Mouse (Mus musculus) CD4-positive, CD25-positive, alpha-beta regulatory T cell, adult 4 months (primary cell): ENCODE results near the gene Csnk1e. TPM values are rescaled to one million over a fixed set of nuclear protein-coding genes. Genes with fewer than 3 reads are reported as not detected.
A peak's percentile ranks its signal among the peaks of the same experiment; 100 is the strongest.

Experiments used
- ATAC-seq: one replicate; pipeline ENCODE4 v1.8.0; 2017
- polyA plus RNA-seq, 2 experiments: library from polyadenylated mRNA; unstranded; fragments of 100-300 nt; shearing (Covaris generic); gene quantifications; one replicate each; pipeline ENCODE4 v1.2.1; 2017

The Csnk1e gene
- polyA plus RNA-seq, 2 experiments from 2014 or later: 3.1 to 6.2 TPM

DNA sequence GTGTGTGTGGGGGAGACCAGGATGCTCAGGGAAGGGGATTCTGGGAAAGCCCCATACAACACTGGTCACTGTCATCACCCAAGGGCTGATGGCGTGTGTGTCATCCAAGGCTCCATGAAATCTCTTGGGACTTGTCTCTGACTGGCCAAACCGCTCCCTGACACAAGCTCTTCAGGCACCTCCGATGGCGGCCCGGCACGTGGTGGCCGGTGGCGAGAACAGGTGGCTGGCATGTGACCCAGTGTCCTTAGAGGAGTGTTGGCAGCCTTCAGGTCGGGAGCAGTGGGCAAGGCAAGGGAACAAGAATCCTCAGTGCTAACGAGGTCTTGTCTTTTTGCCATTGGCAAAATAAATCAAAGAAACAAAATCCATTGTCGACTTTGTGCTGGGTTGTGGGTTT, 36.7 kb downstream of the Csnk1e start:
- no peak for ATAC-seq

DNA sequence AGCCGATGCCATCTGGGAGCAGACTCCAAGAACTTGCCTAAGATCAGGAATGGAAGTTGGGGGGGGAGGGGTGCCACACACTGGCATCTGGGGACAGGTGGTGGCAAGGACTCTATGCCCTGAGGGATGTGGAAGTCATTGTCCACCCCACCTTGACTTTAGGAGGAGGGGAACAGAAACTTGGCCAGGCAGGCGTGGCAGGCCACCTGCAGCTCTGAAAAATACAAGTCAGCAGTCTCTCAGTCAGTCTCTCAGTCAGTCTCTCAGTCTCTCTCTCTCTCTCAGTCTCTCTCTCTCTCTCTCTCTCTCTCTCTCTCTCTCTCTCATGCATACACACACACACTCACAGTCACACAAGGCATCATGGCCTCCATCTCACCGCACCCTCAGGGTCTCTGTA, 37.1 kb downstream of the Csnk1e start:
- ATAC-seq: no peak

DNA sequence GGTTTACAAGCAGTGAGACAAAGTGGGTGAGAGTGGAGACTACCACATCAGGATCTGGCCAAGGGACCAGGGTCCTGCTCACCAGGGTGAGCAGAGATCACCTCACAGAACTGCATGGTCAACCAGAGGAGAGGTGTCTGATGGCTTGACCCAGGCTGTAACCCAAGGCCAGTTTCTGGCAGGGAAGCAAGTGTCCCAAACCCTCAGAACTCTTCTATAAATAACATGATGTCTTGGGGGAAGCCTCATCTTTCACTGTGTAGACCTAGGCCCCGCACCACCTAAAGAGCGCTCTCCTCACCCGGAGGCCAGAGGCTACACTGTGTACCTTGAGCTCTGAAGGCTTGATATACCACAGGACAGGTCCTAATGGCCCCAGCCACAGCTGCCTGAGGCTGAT, 38.0 kb downstream of the Csnk1e start:
- ATAC-seq: no peak

DNA sequence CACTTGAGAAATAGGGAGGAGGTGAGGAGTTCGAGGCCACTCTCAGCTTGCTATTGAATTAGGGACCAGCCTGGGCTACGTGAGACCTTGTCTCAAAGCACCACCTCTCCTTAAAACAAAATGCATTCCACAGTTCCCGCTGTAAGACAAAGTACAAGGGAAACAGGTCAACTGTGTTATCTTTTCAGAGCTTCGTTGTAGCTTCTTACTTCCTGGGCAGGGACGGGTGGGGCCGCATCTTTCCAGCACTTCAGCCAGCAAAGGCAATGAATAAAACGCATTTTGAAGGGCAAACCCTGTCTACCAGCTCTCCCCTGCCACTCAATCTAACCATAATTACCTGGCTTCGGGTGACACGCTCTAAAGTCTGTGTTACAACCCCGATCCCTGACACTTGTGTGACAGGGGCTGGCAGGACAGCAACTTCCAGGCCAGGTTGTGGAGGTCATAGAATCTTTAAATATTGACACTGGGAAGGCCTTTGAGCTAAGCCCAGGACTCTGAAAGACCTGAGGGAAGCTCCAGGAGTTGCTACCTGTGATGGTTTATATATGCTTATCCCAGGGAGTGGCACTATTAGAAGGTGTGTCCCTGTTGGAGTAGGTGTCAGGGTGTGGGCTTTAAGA, 38.8 kb downstream of the Csnk1e start:
- no peak for ATAC-seq

DNA sequence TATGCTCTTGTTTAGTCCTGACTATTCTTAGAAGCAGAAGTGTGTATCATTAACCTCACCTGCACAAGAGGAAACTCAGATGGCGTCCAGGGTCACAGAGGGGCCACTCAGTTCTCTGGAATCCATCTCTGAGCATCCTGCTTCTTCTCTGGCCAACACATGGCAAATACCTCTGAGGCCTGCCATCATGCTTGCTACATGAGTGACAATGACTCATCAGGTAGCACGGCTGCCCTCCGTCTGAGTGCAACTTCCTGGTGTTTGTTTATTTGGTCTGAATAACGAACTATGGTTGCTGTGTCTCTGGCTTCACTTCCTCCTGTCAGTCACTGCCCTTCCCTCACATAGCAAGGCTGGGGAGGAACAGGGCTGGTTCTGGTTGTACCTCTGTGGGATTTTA, 40.9 kb downstream of the Csnk1e start:
- ATAC-seq: peak; percentile 51

DNA sequence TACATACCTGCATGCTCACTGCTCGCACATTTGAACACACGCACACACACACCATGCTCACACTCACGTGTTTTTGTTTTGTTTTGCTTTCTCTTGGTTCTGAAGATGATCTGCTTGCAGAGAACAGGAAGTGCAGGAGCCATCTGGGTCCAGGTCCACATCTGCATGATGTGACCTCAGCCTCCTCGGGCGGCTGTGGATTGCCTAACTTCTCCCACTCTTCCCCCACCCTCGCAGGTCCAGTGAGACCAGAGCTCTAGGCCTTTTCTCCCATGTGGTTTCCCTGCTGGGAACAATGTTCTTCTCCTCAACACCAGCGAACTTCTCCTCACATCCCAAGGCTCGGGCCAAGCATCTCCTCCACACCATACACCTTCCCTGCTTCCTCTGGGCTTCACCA, 41.6 kb downstream of the Csnk1e start:
- ATAC-seq: no peak

DNA sequence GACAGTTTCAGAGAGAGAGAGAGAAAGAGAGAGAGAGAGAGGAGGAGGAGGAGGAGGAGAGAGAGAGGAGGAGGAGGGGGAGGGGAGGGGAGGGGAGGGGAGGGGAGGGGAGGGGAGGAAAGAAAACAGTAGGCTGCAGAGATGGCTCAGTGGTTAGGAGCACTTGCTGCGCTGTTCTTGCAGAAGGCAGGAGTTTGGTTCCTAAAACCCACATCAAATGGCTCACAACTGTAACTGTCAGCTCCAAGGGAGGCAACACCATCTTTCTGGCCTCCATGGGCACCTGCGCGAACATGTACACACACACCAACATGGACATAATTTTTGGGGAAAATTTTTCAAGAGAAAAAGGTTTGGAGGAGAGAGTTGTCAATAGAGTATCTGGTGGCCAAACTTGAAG, 42.2 kb downstream of the Csnk1e start:
- no peak for ATAC-seq

DNA sequence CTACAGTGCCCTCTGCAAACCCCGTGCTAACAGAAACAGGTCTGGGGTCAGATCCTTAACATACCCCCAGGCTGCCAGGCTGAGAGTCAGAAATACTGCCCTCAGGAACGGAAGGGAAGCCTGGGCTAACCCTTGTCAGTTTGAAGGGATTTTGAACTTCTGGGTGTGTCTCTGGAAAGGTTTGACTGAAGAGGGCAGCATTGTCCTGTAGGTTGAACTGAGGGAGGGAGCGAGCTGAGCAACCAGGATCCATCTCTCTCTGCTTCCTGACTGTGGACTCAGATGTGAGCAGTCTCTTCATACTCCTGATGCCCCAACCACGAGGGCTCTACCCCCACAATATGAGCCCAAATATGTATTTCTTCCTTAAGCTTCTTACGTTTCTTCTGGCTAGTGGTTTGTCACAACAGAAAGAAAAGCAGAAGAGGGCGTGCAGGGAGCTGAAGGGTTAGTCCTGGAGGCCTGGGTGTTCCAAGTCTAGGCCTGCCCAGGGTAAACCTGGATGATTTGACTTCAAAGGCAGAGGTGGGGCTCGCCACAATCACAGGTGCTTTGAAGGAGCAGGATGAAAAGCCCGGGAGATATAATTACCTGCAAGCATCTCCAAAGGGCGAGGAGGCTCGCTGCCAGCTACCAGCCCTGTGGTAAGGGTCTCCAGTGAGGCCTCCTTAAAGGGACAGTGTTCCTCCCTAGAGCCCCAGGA, 43.9 kb downstream of the Csnk1e start:
- no peak for ATAC-seq

DNA sequence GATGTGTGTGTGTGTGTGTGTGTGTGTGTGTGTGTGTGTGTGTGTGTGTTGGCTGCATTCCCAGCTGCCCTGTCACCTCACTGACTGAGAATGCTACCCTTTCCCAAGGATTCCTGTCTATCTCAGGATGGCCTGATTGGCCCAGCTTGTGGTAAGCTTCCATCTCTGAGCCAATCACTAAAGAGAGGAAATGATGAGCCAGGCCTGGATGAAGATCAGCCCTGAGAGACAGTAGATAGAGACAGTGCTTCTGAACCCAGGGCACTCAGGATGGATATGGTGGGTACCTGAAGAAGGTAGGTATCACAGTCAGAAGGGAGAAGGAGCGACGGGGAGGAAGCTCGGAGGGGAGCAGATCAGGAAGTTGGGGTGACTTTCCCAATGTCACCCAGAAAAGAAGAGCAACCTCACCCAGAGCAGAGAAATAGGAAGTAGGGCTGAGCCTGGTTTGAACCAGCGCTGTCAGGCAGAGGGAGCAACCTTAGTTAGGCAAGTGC, 46.2 kb downstream of the Csnk1e start:
- ATAC-seq: no peak

DNA sequence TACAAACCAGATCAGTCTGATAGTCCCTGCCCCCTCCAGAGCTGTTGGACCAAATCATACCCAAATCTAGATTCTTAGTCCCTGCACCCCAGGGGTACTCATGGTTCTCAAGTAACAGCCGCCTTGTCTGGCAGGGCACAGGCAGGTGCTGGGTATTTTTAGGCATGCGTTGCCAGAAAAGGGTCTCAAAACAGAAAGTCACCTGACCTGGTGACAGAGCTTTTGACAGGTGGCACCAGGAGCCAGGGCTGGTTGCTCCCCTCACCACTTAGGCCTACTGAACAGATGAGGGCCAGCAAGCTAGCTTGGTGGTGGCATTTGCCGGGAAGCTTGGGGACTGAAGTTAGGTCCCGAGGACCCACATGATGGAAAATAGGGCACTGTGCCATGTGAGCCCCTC, 48.8 kb downstream of the Csnk1e start:
- no peak for ATAC-seq

DNA sequence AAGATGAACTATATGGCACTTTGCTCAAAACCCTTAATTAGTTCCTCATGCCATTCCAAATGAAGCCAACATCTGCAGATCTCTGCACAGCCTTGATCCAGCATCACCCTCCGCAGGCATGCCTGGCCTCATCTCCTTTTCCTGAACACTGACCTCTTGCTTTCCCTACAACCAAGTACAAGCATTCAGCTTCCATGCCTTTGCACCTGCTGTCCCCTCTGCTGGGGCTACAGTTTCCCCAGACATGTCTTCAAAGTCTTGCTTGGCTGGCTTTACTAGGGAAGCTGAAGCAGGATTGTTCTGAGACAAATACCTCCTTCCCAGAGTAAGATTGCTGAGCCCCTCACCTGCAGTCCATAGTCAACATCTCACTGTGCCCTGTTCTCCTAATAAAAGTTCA, 51.1 kb downstream of the Csnk1e start:
- no peak for ATAC-seq

DNA sequence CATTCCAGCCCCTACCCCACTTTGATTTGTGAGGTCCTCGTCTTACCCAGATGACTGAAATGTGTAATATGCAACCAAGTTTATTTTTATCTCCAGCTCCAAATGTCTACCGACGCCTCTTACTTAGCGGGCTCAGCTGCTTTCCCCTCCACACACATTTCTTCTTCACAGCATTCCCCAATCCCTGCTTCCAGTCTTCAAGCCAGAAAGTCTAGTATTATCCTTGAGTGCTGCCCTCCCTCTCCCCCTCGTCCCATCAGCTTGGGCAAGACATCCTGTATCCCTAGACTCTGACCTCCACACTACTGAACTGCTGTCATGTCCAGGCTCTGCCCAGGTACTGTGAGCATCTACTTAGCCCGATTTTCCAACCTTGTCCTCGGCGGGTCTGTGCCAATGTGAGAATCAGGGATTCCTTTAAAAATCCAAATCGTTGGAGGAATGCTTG, 51.6 kb downstream of the Csnk1e start:
- ATAC-seq: no peak

DNA sequence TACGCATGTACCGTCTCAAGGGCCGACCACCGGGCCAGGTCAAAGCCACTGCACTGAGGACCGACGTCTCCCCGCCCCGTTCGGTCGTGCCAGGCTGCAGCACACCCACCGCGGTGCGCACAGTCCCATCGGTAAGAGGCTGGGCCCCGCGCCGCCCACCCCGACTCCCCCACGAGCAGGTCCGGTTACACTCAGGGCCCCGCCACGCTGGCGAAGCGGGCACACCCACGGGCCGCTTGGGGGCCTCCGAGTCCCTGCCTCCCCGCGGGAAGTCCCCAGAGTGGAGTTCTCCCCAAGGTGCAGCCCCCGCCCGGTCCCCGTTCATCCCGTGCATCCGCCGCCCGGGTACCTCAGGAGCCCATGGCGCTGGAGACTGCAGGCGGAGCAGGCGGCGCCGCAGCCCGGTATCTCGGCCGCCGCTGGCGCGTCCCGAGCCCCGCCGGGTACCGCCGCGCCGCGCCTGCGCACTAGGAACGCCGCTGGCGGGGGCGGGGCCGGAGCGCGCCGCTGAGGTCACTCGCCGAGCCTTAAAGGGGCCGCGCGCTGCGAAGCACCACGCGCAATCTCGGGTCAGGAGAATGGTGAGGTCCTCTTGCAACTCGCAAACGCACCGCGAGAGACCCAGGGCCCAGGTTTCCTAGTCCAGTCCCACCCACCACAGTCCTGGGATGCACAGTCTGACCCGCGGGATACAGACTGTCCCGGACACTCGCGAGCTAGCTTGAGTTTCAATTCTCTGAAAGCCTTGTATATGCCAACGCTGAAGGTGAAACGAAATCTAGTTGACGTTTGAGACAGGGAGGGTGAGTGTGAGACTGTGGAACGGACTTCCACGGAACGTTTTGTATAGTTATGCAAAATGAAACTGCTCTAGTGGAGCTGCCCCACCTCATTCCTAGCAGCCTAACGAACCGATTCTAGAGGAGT, 52.3 kb downstream of the Csnk1e start, which contains the start of gene Tmem184b:
TSS of gene Tmem184b (minus strand) at position 734 of the 927 bp plus-strand sequence.
- ATAC-seq: peak; percentile 85

DNA sequence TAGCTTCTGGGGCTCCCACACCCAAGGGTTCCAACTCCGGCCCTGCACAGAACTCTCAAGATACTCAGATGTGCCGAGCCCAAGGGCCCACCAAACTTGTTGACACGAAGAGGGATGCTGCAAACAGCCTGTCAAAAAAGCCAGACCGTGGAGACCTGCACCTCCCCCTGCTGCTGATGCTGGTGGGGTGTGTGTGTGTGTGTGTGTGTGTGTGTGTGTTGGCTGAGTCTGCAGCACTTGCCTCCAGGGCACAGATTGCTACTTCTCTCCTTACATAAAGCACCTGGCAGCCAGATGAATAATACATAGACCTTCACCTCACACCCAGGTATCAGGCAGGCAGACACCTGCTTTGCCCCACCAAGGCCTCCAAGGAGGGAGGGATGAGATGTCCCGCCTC, 53.2 kb downstream of the Csnk1e start:
- ATAC-seq: no peak

DNA sequence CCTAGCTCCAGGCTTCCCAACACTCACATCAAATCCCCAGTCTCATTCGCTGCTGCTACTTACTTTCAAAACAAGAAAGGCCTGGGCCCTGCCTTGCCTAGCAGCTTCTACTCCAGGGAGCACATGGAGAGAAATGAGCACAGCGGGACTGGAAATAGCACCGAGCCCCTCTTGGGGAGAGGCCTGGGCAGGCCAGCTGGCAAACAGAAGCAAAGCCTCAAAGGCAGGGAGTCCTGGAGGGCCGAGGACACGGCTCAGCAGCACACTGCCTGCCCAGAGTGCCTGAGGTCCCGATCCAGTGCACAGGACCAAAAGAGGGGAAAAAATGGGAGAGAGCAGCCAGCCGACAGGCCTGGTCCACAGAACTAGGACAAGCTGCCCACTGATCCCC, 54.4 kb downstream of the Csnk1e start:
- ATAC-seq: no peak

DNA sequence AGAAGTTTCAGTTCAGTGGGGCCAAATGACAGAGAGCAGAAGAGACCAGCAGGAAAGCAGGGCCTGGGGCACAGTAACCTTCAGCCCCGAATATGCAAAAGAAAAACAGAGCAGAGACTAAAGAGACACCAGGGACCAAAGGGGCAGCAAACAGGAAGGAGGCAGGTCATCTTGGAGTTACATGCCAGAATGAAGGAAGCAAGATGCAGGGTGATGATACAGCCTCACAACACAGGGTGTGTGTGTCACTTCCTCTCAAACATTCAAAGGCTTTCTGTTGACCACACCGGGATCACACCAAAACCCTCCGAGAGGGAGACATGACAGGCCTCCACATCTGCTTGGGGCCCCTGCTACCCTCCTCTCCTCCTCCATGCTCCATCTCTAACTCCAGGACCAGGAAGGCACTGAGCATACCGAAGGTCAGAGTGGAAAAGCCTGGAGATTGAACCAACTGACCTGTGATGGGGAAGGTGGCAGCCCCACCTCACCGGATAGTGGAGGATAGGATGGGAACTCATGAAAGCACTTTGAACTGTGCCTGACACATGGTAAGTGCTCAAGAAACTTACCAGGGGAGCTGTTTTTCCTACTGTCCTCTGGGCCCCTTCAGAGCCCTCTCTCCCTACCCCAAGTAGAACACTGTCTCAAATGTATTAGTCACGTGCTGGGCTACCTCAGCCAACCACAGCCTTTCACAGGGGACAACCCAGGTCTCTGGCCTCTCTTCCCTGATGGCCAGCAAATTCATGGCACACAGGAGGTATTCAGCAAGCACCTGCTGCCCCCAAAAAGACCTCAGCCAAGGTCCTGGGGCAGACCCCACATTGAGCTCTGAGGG, 55.0 kb downstream of the Csnk1e start:
- ATAC-seq: no peak

DNA sequence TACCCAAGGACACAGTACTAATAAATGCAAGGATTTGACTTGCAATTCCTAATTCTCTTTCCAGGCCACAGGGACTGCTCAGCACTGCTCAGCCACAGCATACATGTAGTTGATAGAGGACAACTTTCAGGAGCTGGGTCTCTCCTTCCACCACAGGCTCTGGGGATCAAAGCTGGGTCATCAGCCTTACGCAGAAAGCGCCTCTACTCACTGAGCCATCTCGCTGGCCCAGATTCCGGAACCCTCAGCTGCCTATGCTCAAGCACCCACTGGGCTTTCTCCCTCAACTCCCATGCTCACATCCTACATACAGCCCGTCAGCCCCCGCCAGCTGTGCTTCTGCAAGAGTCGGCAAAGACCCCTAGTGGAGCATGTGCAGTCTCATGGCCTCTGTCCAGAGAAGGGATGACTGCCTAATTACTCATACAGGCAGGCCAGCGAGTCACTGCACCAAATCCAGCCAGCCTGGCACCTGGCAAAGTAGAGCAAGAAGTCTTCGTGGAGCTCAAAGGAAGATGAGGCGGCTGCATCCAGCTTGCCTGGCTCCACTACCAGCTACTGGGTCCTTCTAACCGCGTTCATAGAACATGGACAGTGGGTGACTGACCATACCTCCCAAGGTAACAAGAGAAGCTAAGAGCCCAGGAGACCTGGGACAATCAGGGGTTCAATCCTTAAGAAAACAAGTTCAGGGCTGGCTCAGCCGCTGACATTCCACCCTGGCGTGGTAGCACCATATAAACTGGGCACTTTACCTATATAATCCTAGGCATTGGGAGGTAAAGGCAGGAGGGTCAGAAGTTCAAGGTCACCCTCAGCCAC, 55.9 kb downstream of the Csnk1e start:
- ATAC-seq: no peak

DNA sequence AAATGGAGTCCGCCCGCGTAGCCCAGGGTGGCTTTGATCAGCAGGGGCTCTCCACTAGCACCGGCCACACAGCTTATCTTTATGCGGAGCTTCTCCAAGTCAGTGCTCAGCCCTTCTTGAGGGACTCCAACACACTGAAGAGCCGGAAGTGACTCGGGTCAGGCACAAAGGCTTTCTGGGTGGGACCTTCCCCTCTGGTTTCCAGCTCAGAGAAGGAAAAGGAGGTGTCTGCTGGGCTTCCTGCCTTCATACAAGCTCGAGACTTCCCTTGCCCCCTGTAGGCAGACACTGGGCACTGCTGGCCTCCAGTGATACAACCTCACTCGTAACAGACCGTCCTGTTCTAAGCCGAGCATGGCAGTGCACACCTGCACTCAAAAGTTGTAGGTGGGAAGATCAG, 58.6 kb downstream of the Csnk1e start:
- peak; percentile 93 for ATAC-seq

DNA sequence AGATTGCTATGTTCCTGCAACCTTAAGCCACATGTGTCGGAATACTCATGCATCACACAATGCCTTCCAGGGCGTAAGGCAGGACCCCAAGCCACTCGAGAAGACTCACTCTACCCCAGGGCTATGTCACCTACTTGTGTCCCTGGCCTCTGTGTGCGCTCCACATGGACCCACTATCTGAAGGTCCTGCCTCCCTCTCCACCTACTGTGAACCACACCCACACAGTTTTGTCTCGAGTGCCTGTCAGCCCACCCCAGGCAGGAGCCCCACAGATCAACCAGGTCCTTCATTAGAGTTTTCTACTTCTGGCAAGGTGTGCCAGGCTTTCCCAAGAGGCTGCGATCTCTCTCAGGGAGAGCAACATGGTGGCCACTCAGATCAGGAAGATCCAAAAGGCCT, 60.1 kb downstream of the Csnk1e start:
- no peak for ATAC-seq

DNA sequence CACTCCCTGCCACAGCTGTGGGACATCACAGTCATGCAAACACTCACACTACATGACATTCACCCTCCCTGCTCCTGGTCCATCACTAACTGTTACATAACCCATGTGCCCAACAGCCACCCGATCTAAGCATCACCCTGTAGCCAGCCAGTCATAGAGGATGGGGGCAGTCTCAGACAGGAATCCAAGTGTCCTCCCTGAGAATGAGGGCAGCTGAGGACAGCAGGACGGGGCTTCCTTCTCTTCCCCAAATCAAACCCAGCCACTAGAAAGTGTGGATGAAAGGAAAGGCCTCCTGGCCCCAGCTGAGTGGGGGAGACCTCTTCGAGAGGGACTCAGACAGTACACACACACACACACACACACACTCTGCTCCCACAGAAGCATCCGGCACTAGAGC, 60.5 kb downstream of the Csnk1e start:
- no peak for ATAC-seq

DNA sequence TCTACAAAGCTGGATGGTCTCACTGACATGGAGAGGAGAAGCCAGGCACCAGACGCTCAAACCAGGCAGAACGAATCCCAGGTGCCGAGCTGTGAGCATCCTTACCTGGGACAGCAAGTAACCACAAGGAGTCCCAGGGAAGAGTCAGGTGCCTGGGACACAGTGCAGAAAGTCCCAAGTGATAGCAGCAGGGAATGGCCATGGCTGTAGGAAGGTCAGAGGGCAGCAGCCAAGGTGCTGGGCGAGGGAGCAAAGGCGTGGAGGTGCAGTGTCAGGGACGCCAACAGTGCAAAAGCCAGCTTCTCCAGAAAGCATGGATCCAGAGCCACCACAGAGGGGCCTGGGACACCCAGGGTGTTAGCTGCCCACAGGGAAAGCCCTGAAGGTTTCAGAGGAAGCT, 62.3 kb downstream of the Csnk1e start:
- ATAC-seq: no peak
